In genomic region chr2:171996979-171997686, GRCm38 (mm10) we compare ENCODE assay signal across 10 mouse cellular contexts. TPM values are rescaled to one million over a fixed set of nuclear protein-coding genes. Genes with fewer than 3 reads are reported as not detected.
DNase-seq lines count a peak whose midpoint lies in the region; ATAC-seq and TF ChIP-seq lines count a peak whose summit lies in the region.
"Had no signal": no experiment of that assay in that cellular context is flagged by ENCODE, and none has a peak within 500 bp of the region (broad histone marks: within the 10 kb centered on the region; RNA-seq: fewer than 3 reads in every experiment).

No protein-coding gene starts in this region.

- peak; percentile 46; the same call in 1 of the 2 replicates for ATAC-seq in embryonic facial prominence, embryonic 11.5 days (replicated peaks; ENCODE audit: insufficient number of reproducible peaks, low FRiP score, low TSS enrichment, low read depth)
- ATAC-seq in erythroblast, adult 5-6 weeks (replicated peaks; ENCODE audit: low FRiP score, poor library complexity, severe bottlenecking) = no peak

- DNase-seq in embryonic facial prominence, embryonic 11.5 days (ENCODE audit: low spot score) = peak; percentile 13
- DNase-seq in embryonic facial prominence, embryonic 10.5 days (ENCODE audit: low spot score) = no peak
- peak; percentile 68 for DNase-seq in left cerebral cortex, postnatal 4 days
- no peak for DNase-seq in left cerebral cortex, adult 11 months (ENCODE audit: low spot score)
- peak; percentile 1 to 20 for DNase-seq in kidney, postnatal 36 days
- DNase-seq in ovary, postnatal 10 days (ENCODE audit: low spot score) = no peak
- DNase-seq: embryo, embryonic 11 days; heart, postnatal 36 days had no signal

- no peaks in the 10 kb centered on the region for H3K79me2 ChIP-seq in myocyte (ENCODE audit: control insufficient read depth, insufficient read depth)

- intact Hi-C loops in left cerebral cortex, postnatal 4 days (cut with DNase I) = no loop called here

- no peaks in the 10 kb centered on the region for H3K4me1 ChIP-seq in embryonic facial prominence, embryonic 11.5 days (ENCODE audit: control insufficient read depth, insufficient read depth, low read length)
- H3K4me1 ChIP-seq in embryonic facial prominence, embryonic 10.5 days = peaks cover 17% of the 10 kb centered on the region

- H3K4me2 ChIP-seq in embryonic facial prominence, embryonic 11.5 days (ENCODE audit: low read depth, low read length) = no peak overlapping the region
- no peak overlapping the region for H3K4me2 ChIP-seq in myocyte (ENCODE audit: low read depth)

- 77% methylated on average over 6 of the region's 6 CpGs for WGBS in embryonic facial prominence, embryonic 11.5 days
- 79% methylated on average over 6 of the region's 6 CpGs for WGBS in embryonic facial prominence, embryonic 10.5 days

- no peaks in the 10 kb centered on the region for H3K27me3 ChIP-seq in embryonic facial prominence, embryonic 11.5 days (ENCODE audit: control insufficient read depth, insufficient read depth, low read length)
- no peaks in the 10 kb centered on the region for H3K27me3 ChIP-seq in embryonic facial prominence, embryonic 10.5 days (replicated peaks; ENCODE audit: low read depth, poor library complexity, severe bottlenecking)
- no peaks in the 10 kb centered on the region for H3K27me3 ChIP-seq in myocyte (ENCODE audit: control insufficient read depth, insufficient read depth, insufficient read length)

- H3K27ac ChIP-seq in embryonic facial prominence, embryonic 11.5 days (replicated peaks; ENCODE audit: low read depth, low read length) = no peak overlapping the region
- no peak overlapping the region for H3K27ac ChIP-seq in embryonic facial prominence, embryonic 10.5 days (replicated peaks)

- H3K4me3 ChIP-seq in embryonic facial prominence, embryonic 11.5 days (ENCODE audit: low read depth, low read length) = no peak overlapping the region
- H3K4me3 ChIP-seq in embryonic facial prominence, embryonic 10.5 days = no peak overlapping the region
- no peak overlapping the region for H3K4me3 ChIP-seq in myocyte

- H3K9me3 ChIP-seq in embryonic facial prominence, embryonic 11.5 days (replicated peaks; ENCODE audit: control insufficient read depth, low read length) = no peaks in the 10 kb centered on the region
- no peaks in the 10 kb centered on the region for H3K9me3 ChIP-seq in embryonic facial prominence, embryonic 10.5 days

- H3K36me3 ChIP-seq in embryonic facial prominence, embryonic 11.5 days (replicated peaks; ENCODE audit: control insufficient read depth, insufficient read depth, low read depth, low read length) = no peaks in the 10 kb centered on the region
- no peaks in the 10 kb centered on the region for H3K36me3 ChIP-seq in embryonic facial prominence, embryonic 10.5 days (replicated peaks)
- H3K36me3 ChIP-seq in myocyte (ENCODE audit: control insufficient read depth, insufficient read depth) = no peaks in the 10 kb centered on the region

- no peak overlapping the region for H3K9ac ChIP-seq in embryonic facial prominence, embryonic 11.5 days (replicated peaks; ENCODE audit: low read length)

- TF ChIP-seq POLR2A in myocyte (IDR thresholded peaks at IDR 0.05; ENCODE audit: insufficient read length, low read depth) = no peak

- H3ac ChIP-seq in myocyte (ENCODE audit: control insufficient read depth, insufficient read length) = no peak overlapping the region

TF ChIP-seq in myocyte, 11 proteins besides CTCF, POLR2A, EP300 and RAD21:
- TF ChIP-seq E2F4 (IDR thresholded peaks at IDR 0.05; ENCODE audit: insufficient read depth) (no peak), MYOD1 (IDR thresholded peaks at IDR 0.05; ENCODE audit: control insufficient read depth in 1 of 3, insufficient read length in 2 of 3, low read depth in 2 of 3) (peak in 2 of 3 experiments; percentile 24 to 33)

RNA-seq across cellular contexts. Expression of gene Cbln4, which starts 46.1 kb away (rescaled TPM):
- 3.5 and 4.1 TPM in 2 replicates for polyA plus RNA-seq in embryonic facial prominence, embryonic 11.5 days (2014; fragmentation: Nextera tagmentation; extraction: Ambion mirVana)
- 0.28 and 0.44 TPM in 2 replicates for polyA plus RNA-seq in embryonic facial prominence, embryonic 10.5 days (2016; fragmentation: Nextera tagmentation; extraction: Ambion mirVana)
- 10 to 100 TPM in 1 of 2 experiments, 1 to 10 TPM in 1; 7.8 to 12.3 TPM for total RNA-seq in left cerebral cortex, postnatal 4 days (2021)
- polyA plus RNA-seq in myocyte (2012; fragmentation: generic; extraction: Trizol) = not detected
- not detected in 2 replicates for total RNA-seq in erythroblast, adult 5-6 weeks (2015; ENCODE audit: low replicate concordance)
- not detected in 2 replicates for total RNA-seq in erythroblast, adult 5-6 weeks (2017; ENCODE audit: low replicate concordance)
- total RNA-seq: heart, postnatal 36 days had no signal

Comparison
In these comparisons a context has a peak if more than half of its experiments do, and no peak if none do; other contexts are left out.
1. DNase-seq: peak in embryonic facial prominence, embryonic 11.5 days (single experiment), left cerebral cortex, postnatal 4 days (single experiment) and kidney, postnatal 36 days (2 of 2); none in embryonic facial prominence, embryonic 10.5 days (single experiment), left cerebral cortex, adult 11 months (single experiment) and ovary, postnatal 10 days (single experiment).